Mouse (Mus musculus): Measurements from ENCODE around the gene Clec2i. TPM values are rescaled to one million over a fixed set of nuclear protein-coding genes. Genes with fewer than 3 reads are reported as not detected.

Clec2i gene
- 0.22 and 0.26 TPM in 2 replicates for polyA plus RNA-seq (2015; fragmentation: Nextera tagmentation; extraction: Ambion mirVana)

GRCm38 (mm10) chr6:128887091-128887790, at the start of gene Clec2i:
Clec2i (plus strand) TSS chr6:128887588.

GRCm38 (mm10) chr6:128890948-128891355, 3.6 kb downstream of the Clec2i start, which contains the start of gene BC035044:
BC035044 (minus strand) TSS chr6:128891126.

GRCm38 (mm10) chr6:128934081-128934480, 46.7 kb downstream of the Clec2i start, which contains the start of gene Clec2g:
Clec2g (plus strand) TSS chr6:128934381.

Small RNA genes within 50 kb of the gene (microRNA-seq; reads per million reads assigned to microRNA genes)
- gene Gm27336 = 0 reads per million in 2 experiments

Other genes starting within 250 kb of the Clec2i start
- not detected in 2 replicates for gene Clec2h, start 225.2 kb upstream of the Clec2i start, polyA plus RNA-seq (2015; fragmentation: Nextera tagmentation; extraction: Ambion mirVana)
- gene Klrb1, start 164.5 kb upstream of the Clec2i start, polyA plus RNA-seq (2015; fragmentation: Nextera tagmentation; extraction: Ambion mirVana) = not detected in 2 replicates
- gene Klrb1c, start 98.4 kb upstream of the Clec2i start, polyA plus RNA-seq (2015; fragmentation: Nextera tagmentation; extraction: Ambion mirVana) = 0.12 and 0.13 TPM in 2 replicates
- gene Gm44511, start 61.3 kb upstream of the Clec2i start, polyA plus RNA-seq (2015; fragmentation: Nextera tagmentation; extraction: Ambion mirVana) = not detected in 2 replicates
- 0.06 and 0.24 TPM in 2 replicates for gene Klrb1b, start 61.3 kb upstream of the Clec2i start, polyA plus RNA-seq (2015; fragmentation: Nextera tagmentation; extraction: Ambion mirVana)
- gene BC035044, start 3.5 kb downstream of the Clec2i start, polyA plus RNA-seq (2015; fragmentation: Nextera tagmentation; extraction: Ambion mirVana) = 0.18 and 0.43 TPM in 2 replicates
- 0.46 TPM in 1 of 2 replicates, not detected in the other for gene Clec2g, start 46.8 kb downstream of the Clec2i start, polyA plus RNA-seq (2015; fragmentation: Nextera tagmentation; extraction: Ambion mirVana)
- gene Klrb1f, start 158.3 kb downstream of the Clec2i start, polyA plus RNA-seq (2015; fragmentation: Nextera tagmentation; extraction: Ambion mirVana) = 0.30 and 0.44 TPM in 2 replicates
- gene Clec2e, start 213.3 kb downstream of the Clec2i start, polyA plus RNA-seq (2015; fragmentation: Nextera tagmentation; extraction: Ambion mirVana) = 0.28 TPM in 2 replicates